Mouse (Mus musculus) liver, adult 2 months (tissue): ENCODE measurements around the gene Lama5.

Experiments
- CTCF ChIP-seq: fragments of 200-500 bp; IDR thresholded peaks from 2 replicates; pipeline ENCODE4 v1.5.1; 2011; ENCODE audit warnings: low read depth, low read length, control low read depth
- POLR2A ChIP-seq: fragments of 200-500 bp; IDR thresholded peaks from 2 replicates; pipeline ENCODE4 v1.6.1; 2011; ENCODE audit warnings: low read length, control low read depth; ENCODE audit not compliant: insufficient read depth; ENCODE audit errors: extremely low read depth

DNA sequence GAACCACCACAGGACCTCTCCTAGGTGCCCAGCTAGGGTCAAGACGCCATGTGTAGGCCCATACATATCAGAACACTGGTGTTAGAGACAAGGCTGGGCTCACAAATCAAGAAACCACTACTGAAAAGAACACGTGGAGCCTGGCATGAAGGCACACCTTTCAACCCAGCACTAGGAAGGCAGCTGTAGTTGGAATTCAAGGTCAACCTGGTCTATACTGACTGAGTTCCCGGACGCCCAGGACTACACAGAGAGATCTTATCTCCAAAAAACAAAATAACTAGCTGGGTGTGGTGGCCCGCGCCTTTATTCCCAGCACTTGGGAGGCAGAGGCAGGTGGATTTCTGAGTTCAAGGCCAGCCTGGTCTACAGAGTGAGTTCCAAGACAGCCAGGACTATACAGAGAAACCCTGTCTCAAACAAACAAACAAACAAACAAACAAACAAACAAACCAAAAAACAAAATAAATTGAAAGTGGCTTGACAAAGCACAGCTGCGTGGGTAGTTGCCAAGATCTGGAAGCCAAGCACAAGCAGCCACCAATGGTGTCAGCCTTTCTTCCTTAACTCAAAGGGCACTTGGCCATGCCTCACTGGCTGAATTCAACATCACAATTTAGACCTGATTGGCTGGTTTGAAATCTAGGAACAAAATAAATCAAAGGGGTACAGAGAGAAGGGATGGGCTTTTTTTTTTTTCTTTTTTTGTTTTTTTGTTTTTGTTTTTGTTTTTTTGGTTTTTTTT is 12.1 kb upstream of the Lama5 start:
- TF ChIP-seq POLR2A (no peak), CTCF (no peak)
